Comparison of ENCODE assay signal across 10 mouse cellular contexts in genomic region chr16:8676800-8677199, GRCm38 (mm10). TPM values are rescaled to one million over a fixed set of nuclear protein-coding genes. Genes with fewer than 3 reads are reported as not detected.
DNase-seq lines count a peak whose midpoint lies in the region; TF ChIP-seq lines count a peak whose summit lies in the region.
"Had no signal": no experiment of that assay in that cellular context is flagged by ENCODE, and none has a peak within 500 bp of the region (broad histone marks: within the 10 kb centered on the region; RNA-seq: fewer than 3 reads in every experiment).

No protein-coding gene starts in this region.

- H3K27ac ChIP-seq in layer of hippocampus, adult 2 months = no peak overlapping the region
- H3K27ac ChIP-seq: neural tube, embryonic 13.5 days had no signal

- peak; percentile 91 for TF ChIP-seq CTCF in layer of hippocampus, adult 2 months (conservative IDR thresholded peaks at IDR 0.05)

- peak; percentile 44 to 57 for DNase-seq in cerebellum, adult 18-20 months
- no peak for DNase-seq in cerebellum, adult 11 months
- DNase-seq in layer of hippocampus, adult 2 months (ENCODE audit: low spot score in 2 of 2) = peak; percentile 44 to 68
- DNase-seq in layer of hippocampus, adult 8-10 months (ENCODE audit: low spot score in 2 of 2) = no peak
- peak; percentile 68 for DNase-seq in ES-CJ7 (ENCODE audit: low read depth, low spot score)
- peak; percentile 48 to 57 for DNase-seq in cerebellum, postnatal 4 days (ENCODE audit: low spot score in 2 of 2)
- DNase-seq in liver = peak; percentile 71
- DNase-seq in spleen, adult 12 weeks (ENCODE audit: low spot score) = peak; percentile 60

- no peak overlapping the region for H3K4me3 ChIP-seq in layer of hippocampus, adult 2 months
- H3K4me3 ChIP-seq: neural tube, embryonic 13.5 days had no signal

RNA-seq across cellular contexts. Expression of gene Gm5767, which starts 3.8 kb away (rescaled TPM):
- not detected for total RNA-seq in layer of hippocampus, adult 2 months (2021)
- total RNA-seq in layer of hippocampus, adult 8-10 months (2022) = not detected
- total RNA-seq: heart, postnatal 36 days had no signal

RNA-seq across cellular contexts. Expression of gene Carhsp1, which starts 4.8 kb away (rescaled TPM):
- 10 to 100 TPM; 22.1 to 22.4 TPM for total RNA-seq in layer of hippocampus, adult 2 months (2021)
- total RNA-seq in layer of hippocampus, adult 8-10 months (2022) = 10 to 100 TPM; 22.4 to 29.6 (median 24.0) TPM

RNA-seq across cellular contexts. Expression of gene Tmem186, which starts 39.3 kb away (rescaled TPM):
- 10 to 100 TPM; 12.4 to 13.4 TPM for total RNA-seq in layer of hippocampus, adult 2 months (2021)
- total RNA-seq in layer of hippocampus, adult 8-10 months (2022) = 10 to 100 TPM; 12.9 to 13.7 (median 13.4) TPM

RNA-seq across cellular contexts. Expression of gene Pmm2, which starts 39.3 kb away (rescaled TPM):
- total RNA-seq in layer of hippocampus, adult 2 months (2021) = 10 to 100 TPM; 34.9 to 35.9 TPM
- 10 to 100 TPM; 31.2 to 42.1 (median 40.8) TPM for total RNA-seq in layer of hippocampus, adult 8-10 months (2022)

Comparison
In these comparisons a context has a peak if more than half of its experiments do, and no peak if none do; other contexts are left out.
1. DNase-seq: peak in cerebellum, adult 18-20 months (2 of 2), layer of hippocampus, adult 2 months (2 of 2), ES-CJ7 (single experiment), cerebellum, postnatal 4 days (2 of 2), liver (single experiment) and spleen, adult 12 weeks (single experiment); none in cerebellum, adult 11 months (single experiment) and layer of hippocampus, adult 8-10 months (0 of 2).